Mouse (Mus musculus): ENCODE measurements at regions not wholly inside any gene's neighbourhood (a gene's known extent, or its start where the extent isn't known, plus 50 kb on each side); places are given as distances from the start of the nearest gene placed in this dataset.

- 86% methylated on average over 6 of the region's 6 CpGs for WGBS
- Histone ChIP-seq H3K4me1 (ENCODE audit: control insufficient read depth, insufficient read depth, insufficient read length, low read length) (no peaks in the 10 kb centered on the region), H3K36me3 (ENCODE audit: control insufficient read depth, insufficient read depth, low read length) (no peaks in the 10 kb centered on the region), H3K27me3 (ENCODE audit: control insufficient read depth, insufficient read depth, low read length) (no peaks in the 10 kb centered on the region), H3K4me3 (ENCODE audit: low read depth, low read length) (no peak overlapping the region), H3K27ac (ENCODE audit: insufficient read depth, low read depth, low read length) (no peak overlapping the region)
- no peak for TF ChIP-seq POLR2A (IDR thresholded peaks at IDR 0.05; ENCODE audit: low read depth, low read length)
- TF ChIP-seq CTCF (IDR thresholded peaks at IDR 0.05; ENCODE audit: extremely low read depth, insufficient read length, insufficient replicate concordance, low read depth, low read length): no peak
Observed at GRCm38 (mm10) chr10:23610485-23610884, 176.6 kb downstream of the Rps12 start.

GRCm38 (mm10) chr10:23610046-23610445 lies 177.0 kb downstream of the Rps12 start:
- TF ChIP-seq POLR2A (IDR thresholded peaks at IDR 0.05; ENCODE audit: low read depth, low read length) (no peak), CTCF (IDR thresholded peaks at IDR 0.05; ENCODE audit: extremely low read depth, insufficient read length, insufficient replicate concordance, low read depth, low read length) (no peak)

GRCm38 (mm10) chr10:23609270-23609914 lies 177.7 kb downstream of the Rps12 start:
- WGBS: 83% methylated on average over 18 of the region's 18 CpGs
- Histone ChIP-seq H3K4me1 (ENCODE audit: control insufficient read depth, insufficient read depth, insufficient read length, low read length) (no peaks in the 10 kb centered on the region), H3K27ac (ENCODE audit: insufficient read depth, low read depth, low read length) (no peak overlapping the region), H3K36me3 (ENCODE audit: control insufficient read depth, insufficient read depth, low read length) (no peaks in the 10 kb centered on the region), H3K27me3 (ENCODE audit: control insufficient read depth, insufficient read depth, low read length) (no peaks in the 10 kb centered on the region), H3K4me3 (ENCODE audit: low read depth, low read length) (no peak overlapping the region)
- TF ChIP-seq CTCF (IDR thresholded peaks at IDR 0.05; ENCODE audit: extremely low read depth, insufficient read length, insufficient replicate concordance, low read depth, low read length) (no peak), POLR2A (IDR thresholded peaks at IDR 0.05; ENCODE audit: low read depth, low read length) (no peak)

More at GRCm38 (mm10) chr10:23610046-23610445, 177.0 kb downstream of the Rps12 start:
- H3K27ac ChIP-seq (ENCODE audit: insufficient read depth, low read depth, low read length): no peak overlapping the region
- H3K4me3 ChIP-seq (ENCODE audit: low read depth, low read length): no peak overlapping the region
- WGBS: 61% methylated on average over 3 of the region's 3 CpGs
- no peaks in the 10 kb centered on the region for H3K27me3 ChIP-seq (ENCODE audit: control insufficient read depth, insufficient read depth, low read length)
- no peaks in the 10 kb centered on the region for H3K36me3 ChIP-seq (ENCODE audit: control insufficient read depth, insufficient read depth, low read length)
- H3K4me1 ChIP-seq (ENCODE audit: control insufficient read depth, insufficient read depth, insufficient read length, low read length): no peaks in the 10 kb centered on the region

- Histone ChIP-seq H3K4me3 (ENCODE audit: low read depth, low read length) (no peak overlapping the region), H3K27me3 (ENCODE audit: control insufficient read depth, insufficient read depth, low read length) (no peaks in the 10 kb centered on the region), H3K27ac (ENCODE audit: insufficient read depth, low read depth, low read length) (no peak overlapping the region), H3K36me3 (ENCODE audit: control insufficient read depth, insufficient read depth, low read length) (no peaks in the 10 kb centered on the region), H3K4me1 (ENCODE audit: control insufficient read depth, insufficient read depth, insufficient read length, low read length) (no peaks in the 10 kb centered on the region)
- TF ChIP-seq CTCF (IDR thresholded peaks at IDR 0.05; ENCODE audit: extremely low read depth, insufficient read length, insufficient replicate concordance, low read depth, low read length): no peak
- no peak for TF ChIP-seq POLR2A (IDR thresholded peaks at IDR 0.05; ENCODE audit: low read depth, low read length)
- WGBS: 56% methylated on average over 5 of the region's 5 CpGs
Observed at GRCm38 (mm10) chr10:23600701-23601100, 186.4 kb downstream of the Rps12 start.

- Histone ChIP-seq H3K27ac (ENCODE audit: insufficient read depth, low read depth, low read length) (no peak overlapping the region), H3K36me3 (ENCODE audit: control insufficient read depth, insufficient read depth, low read length) (no peaks in the 10 kb centered on the region), H3K27me3 (ENCODE audit: control insufficient read depth, insufficient read depth, low read length) (no peaks in the 10 kb centered on the region), H3K4me3 (ENCODE audit: low read depth, low read length) (no peak overlapping the region), H3K4me1 (ENCODE audit: control insufficient read depth, insufficient read depth, insufficient read length, low read length) (no peaks in the 10 kb centered on the region)
- whole genome bisulfite sequencing: 80% methylated on average over 3 of the region's 3 CpGs
- no peak for TF ChIP-seq CTCF (IDR thresholded peaks at IDR 0.05; ENCODE audit: extremely low read depth, insufficient read length, insufficient replicate concordance, low read depth, low read length)
Observed at GRCm38 (mm10) chr10:23595541-23595940, 191.5 kb downstream of the Rps12 start.

- Histone ChIP-seq H3K4me1 (ENCODE audit: control insufficient read depth, insufficient read depth, insufficient read length, low read length) (no peaks in the 10 kb centered on the region), H3K4me3 (ENCODE audit: low read depth, low read length) (no peak overlapping the region), H3K27ac (ENCODE audit: insufficient read depth, low read depth, low read length) (no peak overlapping the region), H3K27me3 (ENCODE audit: control insufficient read depth, insufficient read depth, low read length) (no peaks in the 10 kb centered on the region), H3K36me3 (ENCODE audit: control insufficient read depth, insufficient read depth, low read length) (no peaks in the 10 kb centered on the region)
- TF ChIP-seq POLR2A (IDR thresholded peaks at IDR 0.05; ENCODE audit: low read depth, low read length) (no peak), CTCF (IDR thresholded peaks at IDR 0.05; ENCODE audit: extremely low read depth, insufficient read length, insufficient replicate concordance, low read depth, low read length) (no peak)
- WGBS: 82% methylated on average over 5 of the region's 5 CpGs
Observed at GRCm38 (mm10) chr10:23580230-23580629, 206.8 kb downstream of the Rps12 start.

GRCm38 (mm10) chr10:23571013-23571412 lies 216.1 kb downstream of the Rps12 start:
- no peak for TF ChIP-seq POLR2A (IDR thresholded peaks at IDR 0.05; ENCODE audit: low read depth, low read length)
- no peak for TF ChIP-seq CTCF (IDR thresholded peaks at IDR 0.05; ENCODE audit: extremely low read depth, insufficient read length, insufficient replicate concordance, low read depth, low read length)

More at GRCm38 (mm10) chr10:23571013-23571412, 216.1 kb downstream of the Rps12 start:
- Histone ChIP-seq H3K36me3 (ENCODE audit: control insufficient read depth, insufficient read depth, low read length) (no peaks in the 10 kb centered on the region), H3K27me3 (ENCODE audit: control insufficient read depth, insufficient read depth, low read length) (no peaks in the 10 kb centered on the region), H3K27ac (ENCODE audit: insufficient read depth, low read depth, low read length) (no peak overlapping the region), H3K4me1 (ENCODE audit: control insufficient read depth, insufficient read depth, insufficient read length, low read length) (no peaks in the 10 kb centered on the region), H3K4me3 (ENCODE audit: low read depth, low read length) (no peak overlapping the region)
- WGBS: 77% methylated on average over 4 of the region's 4 CpGs

Measured in small intestine, adult 2 months (tissue).